Mouse (Mus musculus) spleen, adult 2 months (tissue): ENCODE results near the gene Inpp5a.

ENCODE experiments used
- CTCF ChIP-seq: fragments of 200-500 bp; IDR thresholded peaks from 2 replicates; pipeline ENCODE4 v1.5.1; 2011; ENCODE audit warnings: mild to moderate bottlenecking, inconsistent platforms; ENCODE audit not compliant: insufficient read depth, insufficient read length, insufficient replicate concordance; ENCODE audit errors: extremely low read depth
- POLR2A ChIP-seq: fragments of 200-500 bp; IDR thresholded peaks from 2 replicates; pipeline ENCODE4 v1.6.1; 2011; ENCODE audit warnings: low read depth, low read length, inconsistent platforms

- no peak for TF ChIP-seq CTCF
- no peak for TF ChIP-seq POLR2A
Observed at GRCm38 (mm10) chr7:139529208-139529607, 140.3 kb downstream of the Inpp5a start.
